Mouse (Mus musculus): ENCODE results near the gene Ccdc85b. TPM values are rescaled to one million over a fixed set of nuclear protein-coding genes. Genes with fewer than 3 reads are reported as not detected.
A peak's percentile ranks its signal among the peaks of the same experiment; 100 is the strongest.

Gene Ccdc85b
- total and polyA plus RNA-seq, 3 experiments, result 3.6 to 7.6 TPM; not detected in 1

GRCm38 (mm10) chr19:5473720-5474119 is 16.0 kb upstream of the Ccdc85b start, which contains the start of gene Efemp2 (continued):
- TF ChIP-seq POLR2AphosphoS5 (IDR thresholded peaks at IDR 0.05; ENCODE audit: borderline replicate concordance, low read depth, low read length) (no peak), CHD1 (IDR thresholded peaks at IDR 0.05; ENCODE audit: low read depth, low read length) (no peak), ZMIZ1 (IDR thresholded peaks at IDR 0.05; ENCODE audit: low read depth, low read length) (0 out of 2 replicates have a peak, but pooled peaks have one; percentile 76), MAFK (IDR thresholded peaks at IDR 0.05; ENCODE audit: borderline replicate concordance, low read depth, low read length) (no peak), UBTF (IDR thresholded peaks at IDR 0.05; ENCODE audit: borderline replicate concordance, insufficient read depth, low read depth, low read length) (no peak), SIN3A (IDR thresholded peaks at IDR 0.05; ENCODE audit: low read length) (peak; percentile 76), POLR2A (IDR thresholded peaks at IDR 0.05; ENCODE audit: control insufficient read depth in 1 of 2, insufficient read depth in 1 of 2, low read depth in 1 of 2, low read length in 2 of 2, poor library complexity in 1 of 2) (peak; percentile 37 to 64; a peak in 2 of 4 replicates), USF1 (IDR thresholded peaks at IDR 0.05; ENCODE audit: low read depth, low read length) (peak; percentile 34; the same call in 1 of the 2 replicates), MXI1 (IDR thresholded peaks at IDR 0.05; ENCODE audit: low read depth, low read length) (peak; percentile 19; the same call in 1 of the 2 replicates), ETS1 (IDR thresholded peaks at IDR 0.05; ENCODE audit: low read depth, low read length) (peak; percentile 43; the same call in 1 of the 2 replicates), ZKSCAN1 (IDR thresholded peaks at IDR 0.05; ENCODE audit: low read depth, low read length) (no peak), ZNF384 (IDR thresholded peaks at IDR 0.05; ENCODE audit: low read depth, low read length) (no peak), MYC (IDR thresholded peaks at IDR 0.05; ENCODE audit: low read depth, low read length) (no peak), CTCF (IDR thresholded peaks at IDR 0.05 in 2 of 3, conservative IDR thresholded peaks at IDR 0.05 in 1 of 3; ENCODE audit: control insufficient read depth in 1 of 3, insufficient read depth in 1 of 3, low read depth in 2 of 3, low read length in 3 of 3, poor library complexity in 1 of 3, severe bottlenecking in 1 of 3) (no peak; a peak in 1 of 6 replicates), GATA1 (IDR thresholded peaks at IDR 0.05; ENCODE audit: low read depth, low read length) (no peak), NELFE (IDR thresholded peaks at IDR 0.05; ENCODE audit: low read depth, low read length) (peak; percentile 62), GABPA (IDR thresholded peaks at IDR 0.05; ENCODE audit: low read depth, low read length) (no peak), ZC3H11A (IDR thresholded peaks at IDR 0.05; ENCODE audit: low read depth, low read length) (no peak), TAL1 (IDR thresholded peaks at IDR 0.05; ENCODE audit: low read length) (no peak), POLR2AphosphoS2 (IDR thresholded peaks at IDR 0.05; ENCODE audit: low read length) (peak; percentile 82)

GRCm38 (mm10) chr19:5472857-5473256 is 15.2 kb upstream of the Ccdc85b start:
- Histone ChIP-seq H3K9ac (ENCODE audit: control insufficient read depth, low read depth, low read length, poor library complexity, severe bottlenecking) (no peak overlapping the region; the same call in 1 of the 2 replicates), H3K4me1 (ENCODE audit: control insufficient read depth in 1 of 2, insufficient read depth in 2 of 2, low read length in 2 of 2) (peaks cover 0 to 10% of the 10 kb centered on the region in 2 experiments; a peak in 1 of 4 replicates), H3K36me3 (ENCODE audit: control insufficient read depth in 1 of 2, insufficient read depth in 2 of 2, low read length in 2 of 2) (peaks cover 0 to 4% of the 10 kb centered on the region in 2 experiments; a peak in 2 of 4 replicates), H3K27me3 (ENCODE audit: control insufficient read depth in 1 of 2, insufficient read depth in 2 of 2, low read length in 2 of 2) (no peaks in the 10 kb centered on the region), H3K4me3 (ENCODE audit: control insufficient read depth in 1 of 2, insufficient read depth in 1 of 2, low read depth in 2 of 2, low read length in 2 of 2) (no peak overlapping the region), H3K79me2 (ENCODE audit: control insufficient read depth, insufficient read depth, low read length, poor library complexity) (no peaks in the 10 kb centered on the region; the same call in 1 of the 2 replicates), H3K9me3 (replicated peaks; ENCODE audit: insufficient read depth, low read length) (no peaks in the 10 kb centered on the region), H3K27ac (ENCODE audit: control insufficient read depth, low read depth, low read length) (peak overlapping the region; percentile 72)
- DNase-seq (ENCODE audit: low read depth, low spot score), result peak; percentile 73
- TF ChIP-seq RAD21 (IDR thresholded peaks at IDR 0.05; ENCODE audit: low read depth, low read length) (peak; percentile 56), NELFE (IDR thresholded peaks at IDR 0.05; ENCODE audit: low read depth, low read length) (no peak), ZNF384 (IDR thresholded peaks at IDR 0.05; ENCODE audit: low read depth, low read length) (peak; percentile 56), SMC3 (IDR thresholded peaks at IDR 0.05; ENCODE audit: low read depth, low read length) (peak; percentile 22; the same call in 1 of the 2 replicates), KAT2A (conservative IDR thresholded peaks at IDR 0.05; ENCODE audit: low read depth, low read length) (no peak), MYC (IDR thresholded peaks at IDR 0.05; ENCODE audit: low read depth, low read length) (peak; percentile 86), POLR2A (IDR thresholded peaks at IDR 0.05; ENCODE audit: control insufficient read depth in 1 of 2, insufficient read depth in 1 of 2, low read depth in 1 of 2, low read length in 2 of 2, poor library complexity in 1 of 2) (no peak), JUND (IDR thresholded peaks at IDR 0.05; ENCODE audit: low read depth, low read length) (0 out of 2 replicates have a peak, but pooled peaks have one; percentile 49), CTCF (IDR thresholded peaks at IDR 0.05 in 2 of 3, conservative IDR thresholded peaks at IDR 0.05 in 1 of 3; ENCODE audit: control insufficient read depth in 1 of 3, insufficient read depth in 1 of 3, low read depth in 2 of 3, low read length in 3 of 3, poor library complexity in 1 of 3, severe bottlenecking in 1 of 3) (peak; percentile 8 to 48 (median 9); a peak in 3 of 6 replicates), ZMIZ1 (IDR thresholded peaks at IDR 0.05; ENCODE audit: low read depth, low read length) (no peak), MAX (IDR thresholded peaks at IDR 0.05; ENCODE audit: low read length) (0 out of 2 replicates have a peak, but pooled peaks have one; percentile 3)

All from MEL (cell line).